Mouse (Mus musculus) embryonic facial prominence, embryonic 13.5 days (tissue): ENCODE measurements around the gene Gabbr2. TPM values are rescaled to one million over a fixed set of nuclear protein-coding genes. Genes with fewer than 3 reads are reported as not detected.

Source experiments
- ATAC-seq: fragments of 200-750 bp; cut with Nextera tagmentation; 2 replicates; pipeline ENCODE4 v1.8.0; 2017; ENCODE audit warnings: low read depth; ENCODE audit not compliant: insufficient number of reproducible peaks, insufficient read depth, low FRiP score, low TSS enrichment
- H3K27ac ChIP-seq: fragments of 300-500 bp; sonication (generic); 2 replicates; pipeline ENCODE4 v1.5.1; 2015; ENCODE audit warnings: moderate library complexity, mild to moderate bottlenecking, inconsistent platforms
- H3K27me3 ChIP-seq: fragments of 300-500 bp; sonication (generic); 2 replicates; pipeline ENCODE4 v1.6.1; 2015; ENCODE audit warnings: mild to moderate bottlenecking, inconsistent platforms
- H3K36me3 ChIP-seq: fragments of 300-500 bp; sonication (generic); 2 replicates; pipeline ENCODE4 v1.6.1; 2015; ENCODE audit warnings: mild to moderate bottlenecking, inconsistent platforms
- H3K4me1 ChIP-seq: fragments of 300-500 bp; sonication (generic); 2 replicates; pipeline ENCODE4 v1.6.1; 2015; ENCODE audit warnings: inconsistent platforms
- H3K4me2 ChIP-seq: fragments of 300-500 bp; sonication (generic); 2 replicates; pipeline ENCODE4 v1.6.1; 2015; ENCODE audit warnings: moderate library complexity, mild to moderate bottlenecking, inconsistent platforms
- H3K4me3 ChIP-seq: fragments of 300-500 bp; sonication (generic); 2 replicates; pipeline ENCODE4 v1.5.1; 2015; ENCODE audit warnings: mild to moderate bottlenecking, inconsistent platforms
- H3K9ac ChIP-seq: fragments of 300-500 bp; sonication (generic); 2 replicates; pipeline ENCODE4 v1.6.1; 2015; ENCODE audit warnings: mild to moderate bottlenecking, inconsistent platforms
- H3K9me3 ChIP-seq: fragments of 300-500 bp; sonication (generic); 2 replicates; pipeline ENCODE4 v1.6.1; 2016; ENCODE audit warnings: inconsistent platforms
- WGBS: fragments of 180-500 bp; shearing (Covaris S2); methylation state at CpG from one replicate; pipeline ENCODE4 v1.1.7; 2015; ENCODE audit warnings: mixed read lengths; 5-methylcytosine and 5-hydroxymethylcytosine counted together
- polyA plus RNA-seq: library from polyadenylated mRNA; unstranded; fragments of >200 nt; fragmentation: Nextera tagmentation; extraction: Ambion mirVana; gene quantifications from 2 replicates; pipeline ENCODE4 v1.2.1, GENCODE M21; 2015

Gene Gabbr2
- polyA plus RNA-seq, 1 experiment from 2014 or later: 0.20 TPM

DNA sequence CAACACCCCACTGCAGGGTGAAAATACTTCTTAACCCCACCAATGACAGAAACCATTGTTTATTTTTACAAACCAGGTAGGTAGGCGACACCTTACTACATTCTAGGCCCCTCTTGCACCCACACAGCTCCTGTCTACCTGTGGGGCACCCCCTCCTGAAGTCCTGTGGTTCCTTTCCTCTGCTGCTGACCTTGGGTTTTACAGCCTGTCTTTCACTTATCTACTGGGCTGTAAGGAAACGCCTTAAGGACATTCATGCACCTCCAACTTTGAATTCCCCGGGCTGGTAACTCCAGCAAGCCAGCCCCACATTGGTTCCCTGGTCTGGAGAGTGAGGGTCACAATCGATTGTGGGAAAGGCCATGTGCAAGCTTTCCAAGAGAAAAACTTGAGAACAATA lies 34.7 kb downstream of the Gabbr2 start:
- no peak for ATAC-seq
- Histone ChIP-seq H3K36me3 (no peaks in the 10 kb centered on the region), H3K9me3 (no peaks in the 10 kb centered on the region), H3K4me2 (no peak overlapping the region), H3K9ac (no peak overlapping the region), H3K4me3 (no peak overlapping the region), H3K4me1 (no peaks in the 10 kb centered on the region), H3K27me3 (no peaks in the 10 kb centered on the region), H3K27ac (no peak overlapping the region)
- 64% methylated on average over 4 of the region's 4 CpGs for WGBS

DNA sequence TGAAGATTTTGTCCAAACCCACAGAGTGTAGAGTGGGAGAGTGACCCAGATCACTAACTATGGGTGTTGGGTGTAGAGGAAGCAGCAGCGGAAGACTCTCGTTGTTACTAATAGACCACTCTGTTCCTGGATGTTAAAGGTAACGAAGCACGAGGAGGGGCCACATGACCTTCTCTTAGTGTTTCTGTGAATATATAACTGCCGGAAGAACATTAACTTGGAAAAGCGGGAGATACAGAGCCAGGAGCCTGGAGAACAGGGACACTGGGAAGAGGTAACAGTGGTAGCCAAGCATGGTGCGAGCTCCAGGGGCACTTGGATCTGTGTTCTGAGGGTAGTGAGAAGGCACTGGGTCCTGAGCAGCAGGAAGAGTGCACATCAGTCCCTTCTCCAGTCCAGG lies 38.7 kb downstream of the Gabbr2 start:
- Histone ChIP-seq H3K4me3 (no peak overlapping the region), H3K4me2 (no peak overlapping the region), H3K9me3 (no peaks in the 10 kb centered on the region), H3K9ac (no peak overlapping the region), H3K27me3 (no peaks in the 10 kb centered on the region), H3K36me3 (no peaks in the 10 kb centered on the region), H3K27ac (no peak overlapping the region), H3K4me1 (no peaks in the 10 kb centered on the region)
- no peak for ATAC-seq
- 86% methylated on average over 7 of the region's 7 CpGs for WGBS

DNA sequence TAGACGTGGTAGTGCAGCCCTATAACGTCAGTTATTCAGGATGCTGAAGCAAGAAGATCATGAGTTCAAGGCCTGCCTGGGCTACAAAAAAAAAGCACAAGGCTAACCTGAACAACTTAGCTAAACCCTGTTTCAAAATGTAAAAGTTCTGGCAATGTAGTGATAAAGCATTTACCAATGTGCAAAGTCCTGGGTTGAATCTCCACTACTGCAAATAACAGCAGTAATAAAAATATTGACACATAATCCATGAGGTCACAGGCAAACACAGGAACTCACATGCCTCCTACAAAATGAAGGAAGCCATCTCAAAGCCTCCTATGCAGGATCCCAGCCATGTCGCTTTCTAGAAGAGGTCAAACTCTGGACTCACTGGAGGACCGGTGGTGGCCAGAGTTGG lies 39.1 kb downstream of the Gabbr2 start:
- no peaks in the 10 kb centered on the region for H3K36me3 ChIP-seq
- H3K4me1 ChIP-seq: no peaks in the 10 kb centered on the region
- no peak overlapping the region for H3K4me2 ChIP-seq
- WGBS: 80% methylated on average over 4 of the region's 4 CpGs
- no peaks in the 10 kb centered on the region for H3K27me3 ChIP-seq
- no peaks in the 10 kb centered on the region for H3K9me3 ChIP-seq
- H3K27ac ChIP-seq: no peak overlapping the region
- H3K4me3 ChIP-seq: no peak overlapping the region
- ATAC-seq: no peak
- H3K9ac ChIP-seq: no peak overlapping the region

DNA sequence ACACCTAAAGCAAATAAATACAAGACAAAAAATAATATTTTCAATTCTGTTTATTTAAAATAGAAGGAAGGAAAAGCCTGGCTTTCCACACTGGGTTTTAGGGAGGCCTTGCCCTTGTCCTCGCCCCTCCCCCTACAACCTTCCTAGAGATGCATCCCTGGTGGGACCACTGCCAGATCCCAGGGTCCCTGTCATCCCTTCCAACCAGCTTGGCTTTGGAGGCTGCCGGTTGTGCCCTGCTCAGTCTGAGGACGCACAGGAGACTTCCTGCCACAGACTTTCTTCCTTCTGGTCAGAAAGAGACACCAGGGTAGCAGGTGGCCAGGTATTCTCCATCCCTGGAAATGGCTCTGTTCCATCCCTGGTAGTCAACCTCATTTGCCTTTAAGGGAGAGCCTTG lies 57.4 kb downstream of the Gabbr2 start:
- ATAC-seq: no peak
- H3K4me3 ChIP-seq: no peak overlapping the region
- no peak overlapping the region for H3K9ac ChIP-seq
- no peak overlapping the region for H3K4me2 ChIP-seq
- no peak overlapping the region for H3K27ac ChIP-seq
- no peaks in the 10 kb centered on the region for H3K4me1 ChIP-seq
- no peaks in the 10 kb centered on the region for H3K27me3 ChIP-seq
- no peaks in the 10 kb centered on the region for H3K36me3 ChIP-seq
- 84% methylated on average over 3 of the region's 3 CpGs for WGBS
- H3K9me3 ChIP-seq: no peaks in the 10 kb centered on the region

DNA sequence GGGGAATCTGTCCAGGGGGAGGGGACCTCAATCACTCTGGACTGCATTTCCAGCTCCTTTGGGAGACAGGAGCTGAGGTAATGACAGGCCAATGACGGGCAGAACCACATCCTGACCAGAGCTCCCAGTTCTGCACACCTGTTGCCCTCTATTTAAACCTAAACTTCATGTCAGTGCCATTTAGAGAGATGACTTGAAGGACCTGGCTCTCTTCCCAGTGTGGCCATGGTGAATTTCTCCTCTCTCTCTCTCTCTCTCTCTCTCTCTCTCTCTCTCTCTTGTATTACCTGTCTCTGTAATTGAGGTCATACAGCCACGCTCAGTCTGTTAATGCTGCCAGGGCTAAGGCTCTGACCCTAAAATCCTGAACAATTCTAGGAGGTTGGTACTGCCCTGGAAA lies 58.1 kb downstream of the Gabbr2 start:
- ATAC-seq: no peak
- no peak overlapping the region for H3K4me3 ChIP-seq
- no peaks in the 10 kb centered on the region for H3K36me3 ChIP-seq

DNA sequence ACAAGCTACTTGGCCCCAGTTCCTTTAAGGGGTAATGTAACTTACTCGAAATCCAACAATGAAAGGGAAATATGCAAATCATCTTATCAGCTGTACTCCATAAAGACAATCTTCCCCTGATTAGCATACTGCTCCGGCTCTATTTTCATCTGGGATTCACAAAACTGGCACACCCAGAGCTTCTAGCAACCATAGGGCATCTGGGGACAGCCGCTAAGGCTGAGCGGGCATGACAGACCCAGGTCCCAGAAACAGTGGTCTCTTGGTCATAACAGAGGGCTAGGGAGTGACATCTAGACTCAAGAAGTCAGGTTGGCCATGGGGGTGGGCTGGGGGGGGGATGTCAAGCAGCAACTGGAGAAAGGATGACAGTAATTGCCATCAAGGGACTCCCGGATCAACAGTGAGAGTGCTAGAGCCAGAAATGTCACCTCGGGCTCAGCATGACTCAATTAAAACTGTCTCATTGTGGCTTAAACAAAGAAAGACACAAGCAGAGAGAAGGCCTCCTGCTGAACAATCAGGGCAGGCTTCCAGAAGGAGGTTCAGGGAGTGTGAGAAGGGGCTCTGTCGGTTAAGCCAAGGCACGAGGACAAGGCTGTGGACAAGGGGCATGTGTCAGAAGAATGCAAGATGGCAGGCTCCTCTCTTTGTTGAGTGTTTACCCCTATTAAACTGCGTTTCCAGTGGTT lies 59.8 kb downstream of the Gabbr2 start:
- no peak overlapping the region for H3K4me2 ChIP-seq
- no peak overlapping the region for H3K4me3 ChIP-seq
- no peak overlapping the region for H3K27ac ChIP-seq
- WGBS: 63% methylated on average over 9 of the region's 9 CpGs
- no peak for ATAC-seq
- no peaks in the 10 kb centered on the region for H3K27me3 ChIP-seq
- H3K36me3 ChIP-seq: no peaks in the 10 kb centered on the region
- H3K9me3 ChIP-seq: no peaks in the 10 kb centered on the region
- no peaks in the 10 kb centered on the region for H3K4me1 ChIP-seq
- no peak overlapping the region for H3K9ac ChIP-seq

More for the DNA sequence above, 58.1 kb downstream of the Gabbr2 start:
- H3K9ac ChIP-seq: no peak overlapping the region
- no peaks in the 10 kb centered on the region for H3K9me3 ChIP-seq
- no peaks in the 10 kb centered on the region for H3K27me3 ChIP-seq
- H3K4me1 ChIP-seq: no peaks in the 10 kb centered on the region
- no peak overlapping the region for H3K27ac ChIP-seq
- no peak overlapping the region for H3K4me2 ChIP-seq
- WGBS: 70% methylated on average over 2 of the region's 2 CpGs

DNA sequence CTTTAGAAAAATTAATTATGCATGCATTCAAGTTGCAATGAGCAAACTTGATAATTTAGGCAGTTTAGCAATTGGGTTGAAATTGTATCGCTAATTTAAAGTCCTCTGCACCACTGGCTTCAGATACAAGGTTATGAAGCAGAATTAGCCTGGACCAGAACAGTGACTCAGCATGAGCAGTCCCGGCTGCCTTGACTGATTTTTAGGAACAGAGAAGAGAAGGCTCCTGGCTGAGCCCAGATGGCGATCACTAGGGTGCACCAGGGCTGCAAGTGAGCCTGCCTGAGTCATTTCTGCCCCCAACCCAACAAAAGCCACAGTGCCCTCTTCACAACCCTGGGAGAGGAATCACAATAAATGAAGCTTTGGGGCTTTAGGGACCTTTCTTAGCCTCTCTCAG lies 63.6 kb downstream of the Gabbr2 start:
- H3K4me2 ChIP-seq: no peak overlapping the region
- H3K4me1 ChIP-seq: no peaks in the 10 kb centered on the region
- H3K27me3 ChIP-seq: no peaks in the 10 kb centered on the region
- no peak overlapping the region for H3K4me3 ChIP-seq
- no peak for ATAC-seq
- no peaks in the 10 kb centered on the region for H3K9me3 ChIP-seq
- WGBS: 70% methylated on average over 3 of the region's 3 CpGs
- H3K9ac ChIP-seq: no peak overlapping the region
- no peaks in the 10 kb centered on the region for H3K36me3 ChIP-seq
- H3K27ac ChIP-seq: no peak overlapping the region

DNA sequence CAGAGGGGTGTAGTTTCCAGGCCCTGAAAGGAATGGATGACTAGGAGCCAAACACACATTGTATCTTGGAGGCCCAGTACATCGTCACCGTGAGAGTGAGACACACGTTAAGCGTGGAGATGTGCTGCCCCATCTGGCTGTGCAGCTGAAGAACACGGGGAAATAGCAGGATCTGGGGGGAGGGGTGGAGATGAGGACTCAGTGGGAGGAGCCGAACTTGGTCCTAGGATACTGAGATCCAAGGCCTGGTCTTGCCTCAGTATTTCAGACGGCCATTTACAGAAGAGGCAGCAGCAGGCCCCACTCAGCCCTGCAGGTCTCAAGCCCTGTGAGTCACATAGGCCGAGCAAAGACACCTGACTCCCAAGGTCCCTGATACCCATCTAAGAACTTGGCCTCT lies 72.5 kb downstream of the Gabbr2 start:
- no peak overlapping the region for H3K4me2 ChIP-seq
- H3K36me3 ChIP-seq: no peaks in the 10 kb centered on the region
- no peak overlapping the region for H3K27ac ChIP-seq
- H3K9ac ChIP-seq: no peak overlapping the region
- no peak for ATAC-seq
- WGBS: 49% methylated on average over 8 of the region's 8 CpGs
- no peak overlapping the region for H3K4me3 ChIP-seq
- no peaks in the 10 kb centered on the region for H3K27me3 ChIP-seq
- no peaks in the 10 kb centered on the region for H3K4me1 ChIP-seq
- no peaks in the 10 kb centered on the region for H3K9me3 ChIP-seq

DNA sequence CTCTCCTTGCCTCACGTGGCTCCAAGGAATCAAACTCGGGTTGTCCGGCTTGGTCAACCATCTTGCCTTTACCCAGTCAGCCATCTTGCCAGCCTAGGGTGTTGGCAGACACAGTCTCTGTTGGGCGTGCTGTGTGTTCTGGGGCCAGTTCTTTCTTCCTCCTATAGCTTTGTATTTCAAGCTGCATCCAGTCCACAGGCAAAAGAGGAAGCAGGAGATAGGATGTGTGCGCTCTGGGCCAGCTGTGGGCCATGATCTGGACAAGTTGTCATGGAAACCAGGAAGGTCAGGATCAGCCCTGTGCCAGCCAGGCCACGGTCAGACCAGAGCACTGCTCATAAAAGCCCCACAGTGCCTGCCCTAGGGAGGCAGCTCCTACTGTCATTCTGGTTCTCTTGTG lies 74.9 kb downstream of the Gabbr2 start:
- no peaks in the 10 kb centered on the region for H3K9me3 ChIP-seq
- no peaks in the 10 kb centered on the region for H3K36me3 ChIP-seq
- H3K4me1 ChIP-seq: no peaks in the 10 kb centered on the region
- H3K27me3 ChIP-seq: no peaks in the 10 kb centered on the region
- no peak for ATAC-seq
- WGBS: 84% methylated on average over 6 of the region's 6 CpGs
- no peak overlapping the region for H3K4me3 ChIP-seq
- H3K9ac ChIP-seq: no peak overlapping the region
- no peak overlapping the region for H3K4me2 ChIP-seq
- H3K27ac ChIP-seq: no peak overlapping the region

DNA sequence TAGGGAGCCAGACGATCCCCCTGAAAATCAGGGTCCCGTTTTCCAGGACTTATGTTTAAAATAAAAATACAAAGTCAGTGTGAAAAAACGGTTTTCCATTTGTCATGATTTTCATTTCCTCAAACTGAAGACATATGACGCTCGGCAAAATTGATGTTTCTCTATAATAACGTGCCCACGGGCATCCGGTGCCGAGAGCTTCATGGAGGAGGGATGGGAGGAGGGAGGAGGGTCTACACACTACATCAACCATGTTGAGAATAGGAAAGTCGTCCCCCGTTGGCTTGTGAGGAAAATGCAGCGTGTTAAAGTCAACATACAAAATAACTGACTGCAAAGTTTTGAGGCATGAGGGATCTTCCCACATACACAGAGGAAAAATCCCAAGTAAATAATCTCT lies 75.7 kb downstream of the Gabbr2 start:
- no peak for ATAC-seq
- 75% methylated on average over 12 of the region's 12 CpGs for WGBS
- H3K4me1 ChIP-seq: no peaks in the 10 kb centered on the region
- H3K4me2 ChIP-seq: no peak overlapping the region
- no peak overlapping the region for H3K27ac ChIP-seq
- H3K27me3 ChIP-seq: no peaks in the 10 kb centered on the region
- H3K9me3 ChIP-seq: no peaks in the 10 kb centered on the region
- H3K36me3 ChIP-seq: no peaks in the 10 kb centered on the region
- no peak overlapping the region for H3K4me3 ChIP-seq
- no peak overlapping the region for H3K9ac ChIP-seq

DNA sequence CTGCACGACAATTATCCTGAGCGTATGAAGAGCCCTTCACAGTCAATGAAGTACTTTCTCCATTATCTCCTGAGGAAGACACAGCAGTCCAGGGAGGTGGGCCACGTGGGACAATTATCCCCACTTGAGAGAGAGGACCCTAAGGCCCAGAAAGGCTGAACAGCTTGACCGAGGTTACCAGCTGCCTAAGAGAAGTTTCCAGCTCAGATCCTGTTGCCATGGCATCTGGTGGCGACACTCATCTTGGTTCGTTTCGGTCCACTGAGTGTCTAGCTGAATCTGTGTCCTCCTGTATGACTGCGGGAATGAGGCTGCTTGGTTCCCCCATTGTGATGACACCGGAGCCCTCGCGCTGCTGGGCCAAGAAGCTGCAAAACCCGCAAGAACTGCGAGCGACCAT lies 76.2 kb downstream of the Gabbr2 start:
- WGBS: 82% methylated on average over 14 of the region's 14 CpGs
- no peaks in the 10 kb centered on the region for H3K36me3 ChIP-seq
- no peak overlapping the region for H3K9ac ChIP-seq
- no peak overlapping the region for H3K4me3 ChIP-seq
- no peak overlapping the region for H3K27ac ChIP-seq
- ATAC-seq: no peak
- no peaks in the 10 kb centered on the region for H3K27me3 ChIP-seq
- no peaks in the 10 kb centered on the region for H3K9me3 ChIP-seq
- no peaks in the 10 kb centered on the region for H3K4me1 ChIP-seq
- no peak overlapping the region for H3K4me2 ChIP-seq

DNA sequence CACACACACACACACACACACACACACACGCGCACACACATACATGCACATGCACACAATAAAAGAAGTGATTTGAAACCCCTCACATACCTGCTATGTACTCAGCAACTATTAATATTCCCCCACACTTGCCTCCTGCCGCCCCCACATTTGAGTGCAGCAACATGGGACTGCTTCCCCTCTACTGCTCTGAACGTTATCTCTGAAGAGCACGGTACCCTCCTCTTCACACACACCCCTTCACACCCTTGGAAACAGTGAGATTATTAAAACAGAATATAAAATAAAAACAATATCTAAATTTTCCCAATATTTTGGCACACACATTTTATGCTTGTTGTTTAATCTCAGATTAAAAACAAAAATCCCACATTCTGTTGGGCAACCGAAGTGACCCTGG lies 77.1 kb downstream of the Gabbr2 start:
- Histone ChIP-seq H3K27me3 (no peaks in the 10 kb centered on the region), H3K4me2 (no peak overlapping the region), H3K27ac (no peak overlapping the region), H3K4me3 (no peak overlapping the region), H3K9me3 (no peaks in the 10 kb centered on the region), H3K9ac (no peak overlapping the region), H3K4me1 (no peaks in the 10 kb centered on the region), H3K36me3 (no peaks in the 10 kb centered on the region)
- WGBS: 86% methylated on average over 6 of the region's 6 CpGs
- no peak for ATAC-seq
